Mouse (Mus musculus) c-Kit-positive CD71-positive TER-119-positive erythroid progenitor cells, embryonic 14.5 days (primary cell): ENCODE measurements around the gene Nampt.
A peak's percentile ranks its signal among the peaks of the same experiment; 100 is the strongest.

ENCODE experiments used
- DNase-seq: peaks from one replicate; pipeline ENCODE4 v3.0.0-alpha.2; 2013; ENCODE audit warnings: low spot score

The Nampt gene

GRCm38 (mm10) chr12:32819416-32819815, at the start of gene Nampt:
Gene Nampt (plus strand): TSS chr12:32819545.
- DNase-seq, result peak; percentile 32

- DNase-seq, result no peak
Observed at GRCm38 (mm10) chr12:32770766-32771165, 48.6 kb upstream of the Nampt start.

- DNase-seq, result no peak
Observed at GRCm38 (mm10) chr12:32774592-32774991, 44.8 kb upstream of the Nampt start.

GRCm38 (mm10) chr12:32789092-32789491, 30.3 kb upstream of the Nampt start:
- no peak for DNase-seq

GRCm38 (mm10) chr12:32795765-32796471, 23.4 kb upstream of the Nampt start:
- DNase-seq, result no peak

- DNase-seq, result no peak
Observed at GRCm38 (mm10) chr12:32797438-32797837, 21.9 kb upstream of the Nampt start.

- no peak for DNase-seq
Observed at GRCm38 (mm10) chr12:32801078-32801477, 18.3 kb upstream of the Nampt start.

GRCm38 (mm10) chr12:32805559-32805958, 13.8 kb upstream of the Nampt start:
- no peak for DNase-seq

GRCm38 (mm10) chr12:32819823-32820605, 669 bp downstream of the Nampt start:
- DNase-seq, result peak; percentile 94

GRCm38 (mm10) chr12:32820688-32821503, 1.6 kb downstream of the Nampt start:
- DNase-seq, result peak; percentile 48

GRCm38 (mm10) chr12:32821504-32822011, 2.2 kb downstream of the Nampt start:
- no peak for DNase-seq

- no peak for DNase-seq
Observed at GRCm38 (mm10) chr12:32822066-32822465, 2.7 kb downstream of the Nampt start.

GRCm38 (mm10) chr12:32824586-32824985, 5.2 kb downstream of the Nampt start:
- no peak for DNase-seq

- peak; percentile 50 for DNase-seq
Observed at GRCm38 (mm10) chr12:32826971-32827370, 7.6 kb downstream of the Nampt start.

GRCm38 (mm10) chr12:32828137-32828760, 8.9 kb downstream of the Nampt start:
- DNase-seq, result no peak

- no peak for DNase-seq
Observed at GRCm38 (mm10) chr12:32829321-32830090, 10.2 kb downstream of the Nampt start.

- no peak for DNase-seq
Observed at GRCm38 (mm10) chr12:32832076-32832475, 12.7 kb downstream of the Nampt start.

GRCm38 (mm10) chr12:32834781-32835180, 15.4 kb downstream of the Nampt start:
- DNase-seq, result no peak

- no peak for DNase-seq
Observed at GRCm38 (mm10) chr12:32835235-32835634, 15.9 kb downstream of the Nampt start.

- no peak for DNase-seq
Observed at GRCm38 (mm10) chr12:32838406-32838805, 19.1 kb downstream of the Nampt start.

GRCm38 (mm10) chr12:32838954-32839353, 19.6 kb downstream of the Nampt start:
- DNase-seq, result no peak
